Mouse (Mus musculus) embryo, embryonic 11 days (tissue): ENCODE data around the gene Tex14.
"Not testable (repeated sequence)": the region's sequence is repeated elsewhere in the genome, so short reads cannot be mapped to it uniquely, and the experiment has no call there.

ENCODE experiments used
- DNase-seq: peaks from one replicate; pipeline ENCODE4 v3.0.0-alpha.2; 2015

Gene Tex14

GRCm38 (mm10) chr11:87472058-87472457 is 67.2 kb downstream of the Tex14 start:
- DNase-seq: not testable (repeated sequence)

GRCm38 (mm10) chr11:87479172-87479571 is 74.3 kb downstream of the Tex14 start:
- not testable (repeated sequence) for DNase-seq

GRCm38 (mm10) chr11:87483796-87484326 is 79.0 kb downstream of the Tex14 start:
- DNase-seq: no peak

- no peak for DNase-seq
These were observed 84.1 kb downstream of the Tex14 start for GRCm38 (mm10) chr11:87488948-87489347.

GRCm38 (mm10) chr11:87504690-87505214 is 99.9 kb downstream of the Tex14 start:
- peak; percentile 22 for DNase-seq

GRCm38 (mm10) chr11:87506502-87506901 is 101.6 kb downstream of the Tex14 start:
- no peak for DNase-seq

- no peak for DNase-seq
These were observed 102.2 kb downstream of the Tex14 start for GRCm38 (mm10) chr11:87507043-87507442.

- DNase-seq: peak; percentile 55
These were observed 114.4 kb downstream of the Tex14 start for GRCm38 (mm10) chr11:87519260-87519659.

- DNase-seq: no peak
These were observed 118.6 kb downstream of the Tex14 start for GRCm38 (mm10) chr11:87523466-87523865.

- DNase-seq: no peak
These were observed 119.1 kb downstream of the Tex14 start for GRCm38 (mm10) chr11:87523967-87524366.

- no peak for DNase-seq
These were observed 119.9 kb downstream of the Tex14 start for GRCm38 (mm10) chr11:87524780-87525179.

GRCm38 (mm10) chr11:87527364-87527763 is 122.5 kb downstream of the Tex14 start:
- no peak for DNase-seq

- peak; percentile 17 for DNase-seq
These were observed 123.1 kb downstream of the Tex14 start for GRCm38 (mm10) chr11:87527990-87528389.

GRCm38 (mm10) chr11:87531695-87532094 is 126.8 kb downstream of the Tex14 start:
- DNase-seq: peak; percentile 59

- DNase-seq: peak; percentile 19
These were observed 137.4 kb downstream of the Tex14 start for GRCm38 (mm10) chr11:87542285-87542684.

GRCm38 (mm10) chr11:87542906-87543305 is 138.0 kb downstream of the Tex14 start:
- no peak for DNase-seq

GRCm38 (mm10) chr11:87553342-87553741 is 148.5 kb downstream of the Tex14 start:
- DNase-seq: no peak

GRCm38 (mm10) chr11:87554386-87554785 is 149.5 kb downstream of the Tex14 start:
- DNase-seq: no peak

GRCm38 (mm10) chr11:87555106-87555703 is 150.3 kb downstream of the Tex14 start:
- peak; percentile 21 for DNase-seq

GRCm38 (mm10) chr11:87561208-87561607 is 156.3 kb downstream of the Tex14 start:
- no peak for DNase-seq

GRCm38 (mm10) chr11:87566501-87566900 is 161.6 kb downstream of the Tex14 start, which contains the start of gene Gm11492:
Gene Gm11492 (plus strand): TSS chr11:87566653.
- DNase-seq: no peak

- DNase-seq: no peak
These were observed 163.5 kb downstream of the Tex14 start, which contains the start of gene Sept4 for GRCm38 (mm10) chr11:87568255-87568953. Gene Sept4 (plus strand): TSS chr11:87568903.

GRCm38 (mm10) chr11:87570743-87571142 is 165.9 kb downstream of the Tex14 start:
- no peak for DNase-seq
